Mouse (Mus musculus) heart, adult 2 months (tissue): ENCODE measurements at regions not wholly inside any gene's neighbourhood (a gene's known extent, or its start where the extent isn't known, plus 50 kb on each side); places are given as distances from the start of the nearest gene placed in this dataset.

Source experiments
- CTCF ChIP-seq: fragments of 200-600 bp; IDR thresholded peaks from 2 replicates; pipeline ENCODE4 v1.8.1; 2022; ENCODE audit warnings: antibody characterized with exemption, mild to moderate bottlenecking, moderate library complexity
- EP300 ChIP-seq: fragments of 200-500 bp; IDR thresholded peaks from 2 replicates; pipeline ENCODE4 v1.6.1; 2011; ENCODE audit warnings: low read depth, low read length, control low read depth; ENCODE audit not compliant: insufficient read depth
- POLR2A ChIP-seq: fragments of 200-500 bp; IDR thresholded peaks from 2 replicates; pipeline ENCODE4 v1.6.1; 2011; ENCODE audit warnings: mild to moderate bottlenecking, low read depth, low read length, control low read depth; ENCODE audit not compliant: insufficient read depth

DNA sequence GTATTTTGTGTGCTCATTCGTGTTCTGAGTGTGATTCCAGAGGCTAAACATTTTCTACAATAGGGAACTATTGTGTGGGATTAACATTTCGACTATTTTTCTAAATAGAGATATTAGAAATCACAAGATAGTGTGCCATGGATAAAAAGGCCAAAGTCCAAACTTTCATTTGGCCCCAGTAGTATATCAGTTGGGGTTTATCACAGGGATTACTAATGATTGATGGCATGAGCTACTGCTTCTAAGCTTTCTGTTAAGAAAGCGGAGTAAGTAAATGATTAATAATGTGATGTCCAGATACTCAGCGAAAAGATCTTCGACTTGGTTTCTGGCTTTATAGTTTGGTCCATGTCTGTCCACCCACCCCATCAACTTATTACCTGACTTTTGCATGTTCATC, 1545.2 kb upstream of the Got2 start:
- TF ChIP-seq CTCF (no peak), POLR2A (no peak), EP300 (no peak)
